Mouse (Mus musculus) left cerebral cortex, postnatal 14 days (tissue): ENCODE measurements around the gene Olfr635. TPM values are rescaled to one million over a fixed set of nuclear protein-coding genes. Genes with fewer than 3 reads are reported as not detected.
"Not testable (repeated sequence)": the region's sequence is repeated elsewhere in the genome, so short reads cannot be mapped to it uniquely, and the experiment has no call there.

Experiments
- DNase-seq, 2 experiments: peaks; one replicate each; pipeline ENCODE4 v3.0.0; 2021 to 2022; ENCODE audit warnings: low spot score in 2 of 2, mixed read lengths in 1 of 2
- intact Hi-C: fragments of 180-260 bp; cut with DNase I; formaldehyde crosslinking; loops from one replicate; pipeline ENCODE4 v1.15.1; 2025
- long read RNA-seq, 2 experiments: library from polyadenylated mRNA; stranded (forward); transcript quantifications; one replicate each; pipeline ENCODE4 v2.0.0; 2021
- total RNA-seq, 2 experiments: library from RNA; stranded (reverse); gene quantifications; 2 replicates each; pipeline ENCODE4 v1.2.3; 2021

The Olfr635 gene
- under 1 TPM in 1 of 2 experiments, not detected in 1; 0.04 TPM for total RNA-seq
- long read RNA-seq, experiment 1, result 0 reads
- long read RNA-seq, experiment 2, result 0 reads

GRCm38 (mm10) chr7:103970852-103971251, at the start of gene Olfr635:
TSS of gene Olfr635 (plus strand) at chr7:103971152.
- DNase-seq, result no peak
- intact Hi-C loops, result no loop called here

GRCm38 (mm10) chr7:103928525-103928924, 42.4 kb upstream of the Olfr635 start, which contains the start of gene Olfr631:
TSS of gene Olfr631 (plus strand) at chr7:103928825.
- intact Hi-C loops, result no loop called here
- DNase-seq, result no peak

GRCm38 (mm10) chr7:103934264-103934663, 36.7 kb upstream of the Olfr635 start, which contains the start of gene Olfr632:
TSS of gene Olfr632 (plus strand) at chr7:103934347.
- DNase-seq, result no peak
- intact Hi-C loops, result no loop called here

- intact Hi-C loops, result no loop called here
- DNase-seq, result peak; percentile 3 to 30
These were observed 28.2 kb upstream of the Olfr635 start for GRCm38 (mm10) chr7:103942730-103943129.

- no peak for DNase-seq
These were observed 26.8 kb upstream of the Olfr635 start, which contains the start of gene Olfr633 for GRCm38 (mm10) chr7:103944137-103944536. TSS of gene Olfr633 (plus strand) at chr7:103944437.

GRCm38 (mm10) chr7:103966873-103967272, 4.1 kb upstream of the Olfr635 start:
- intact Hi-C loops, result not testable (repeated sequence)

More at GRCm38 (mm10) chr7:103944137-103944536, 26.8 kb upstream of the Olfr635 start, which contains the start of gene Olfr633:
- intact Hi-C loops, result no loop called here

GRCm38 (mm10) chr7:103971782-103972181, 830 bp downstream of the Olfr635 start:
- intact Hi-C loops, result no loop called here

More at GRCm38 (mm10) chr7:103966873-103967272, 4.1 kb upstream of the Olfr635 start:
- not testable (repeated sequence) for DNase-seq

GRCm38 (mm10) chr7:103998446-103998845, 27.5 kb downstream of the Olfr635 start, which contains the start of gene Olfr638:
TSS of gene Olfr638 (plus strand) at chr7:103998746.
- intact Hi-C loops, result no loop called here
- no peak for DNase-seq

More at GRCm38 (mm10) chr7:103971782-103972181, 830 bp downstream of the Olfr635 start:
- no peak for DNase-seq

GRCm38 (mm10) chr7:103999124-103999523, 28.2 kb downstream of the Olfr635 start:
- intact Hi-C loops, result no loop called here
- no peak for DNase-seq

- intact Hi-C loops, result no loop called here
- DNase-seq, result no peak
These were observed 46.3 kb downstream of the Olfr635 start, which contains the start of gene Olfr639 for GRCm38 (mm10) chr7:104017203-104017602. TSS of gene Olfr639 (minus strand) at chr7:104017303.

- intact Hi-C loops, result no loop called here
- no peak for DNase-seq
These were observed 48.0 kb downstream of the Olfr635 start for GRCm38 (mm10) chr7:104018953-104019352.

- intact Hi-C loops, result no loop called here
- no peak for DNase-seq
These were observed 50.7 kb downstream of the Olfr635 start for GRCm38 (mm10) chr7:104021651-104022050.

GRCm38 (mm10) chr7:104025473-104025872, 54.5 kb downstream of the Olfr635 start, which contains the start of gene Olfr640:
TSS of gene Olfr640 (minus strand) at chr7:104025573.
- intact Hi-C loops, result no loop called here

GRCm38 (mm10) chr7:104026978-104027377, 56.0 kb downstream of the Olfr635 start:
- no peak for DNase-seq
- intact Hi-C loops, result no loop called here

More at GRCm38 (mm10) chr7:104025473-104025872, 54.5 kb downstream of the Olfr635 start, which contains the start of gene Olfr640:
- no peak for DNase-seq

GRCm38 (mm10) chr7:104035145-104035544, 64.2 kb downstream of the Olfr635 start, which contains the start of gene Olfr641:
TSS of gene Olfr641 (plus strand) at chr7:104035445.
- DNase-seq, result no peak
- intact Hi-C loops, result no loop called here

Other genes with a start within 250 kb of the Olfr635 start
- gene Olfr628, start 240.8 kb upstream of the Olfr635 start, total RNA-seq, result not detected
- gene Olfr629, start 226.2 kb upstream of the Olfr635 start, total RNA-seq, result not detected
- not detected for gene Olfr630, start 213.8 kb upstream of the Olfr635 start, total RNA-seq
- gene Olfr69, start 199.6 kb upstream of the Olfr635 start, total RNA-seq, result not detected
- gene Olfr68, start 191.5 kb upstream of the Olfr635 start, total RNA-seq, result not detected
- gene Olfr67, start 179.3 kb upstream of the Olfr635 start, total RNA-seq, result not detected
- 100 to 1,000 TPM; 116 to 138 TPM for gene Hbb-bt, start 157.2 kb upstream of the Olfr635 start, total RNA-seq
- gene Hbb-bs, start 143.1 kb upstream of the Olfr635 start, total RNA-seq, result 100 to 1,000 TPM; 912 to 967 TPM
- gene Hbb-bh2, start 130.6 kb upstream of the Olfr635 start, total RNA-seq, result not detected
- not detected for gene Hbb-bh1, start 128.0 kb upstream of the Olfr635 start, total RNA-seq
- not detected for gene Hbb-y, start 117.9 kb upstream of the Olfr635 start, total RNA-seq
- not detected for gene Olfr66, start 84.9 kb upstream of the Olfr635 start, total RNA-seq
- gene Olfr64, start 76.7 kb upstream of the Olfr635 start, total RNA-seq, result not detected
- not detected for gene Olfr65, start 67.7 kb upstream of the Olfr635 start, total RNA-seq
- gene Olfr631, start 42.3 kb upstream of the Olfr635 start, total RNA-seq, result not detected
- gene Olfr632, start 36.8 kb upstream of the Olfr635 start, total RNA-seq, result not detected
- not detected for gene Olfr633, start 26.7 kb upstream of the Olfr635 start, total RNA-seq
- not detected for gene Olfr638, start 27.6 kb downstream of the Olfr635 start, total RNA-seq
- under 1 TPM; 0.08 to 0.18 TPM for gene Olfr639, start 46.2 kb downstream of the Olfr635 start, total RNA-seq
- gene Olfr640, start 54.4 kb downstream of the Olfr635 start, total RNA-seq, result not detected
- gene Olfr641, start 64.3 kb downstream of the Olfr635 start, total RNA-seq, result not detected
- not detected for gene Olfr642, start 81.5 kb downstream of the Olfr635 start, total RNA-seq
- gene 4930516K23Rik, start 90.3 kb downstream of the Olfr635 start, total RNA-seq, result not detected
- gene Olfr644, start 100.7 kb downstream of the Olfr635 start, total RNA-seq, result not detected
- not detected for gene Olfr645, start 114.3 kb downstream of the Olfr635 start, total RNA-seq
- not detected for gene Olfr646, start 133.7 kb downstream of the Olfr635 start, total RNA-seq
- gene Ubqln5, start 158.7 kb downstream of the Olfr635 start, total RNA-seq, result not detected
- gene Olfr643, start 166.3 kb downstream of the Olfr635 start, total RNA-seq, result not detected
- not detected for gene Ubqln3, start 172.1 kb downstream of the Olfr635 start, total RNA-seq
- gene Ubqlnl, start 179.4 kb downstream of the Olfr635 start, total RNA-seq, result not detected
- not detected for gene Olfm5, start 193.7 kb downstream of the Olfr635 start, total RNA-seq
- under 1 TPM; 0.30 to 0.40 TPM for gene Olfr648, start 212.2 kb downstream of the Olfr635 start, total RNA-seq
- gene Olfr649, start 224.8 kb downstream of the Olfr635 start, total RNA-seq, result not detected
- under 1 TPM; 0.13 to 0.15 TPM for gene Trim6, start 247.6 kb downstream of the Olfr635 start, total RNA-seq